Mouse (Mus musculus): ENCODE data around the gene Adamts10.

Adamts10 gene

GRCm38 (mm10) chr17:33554536-33554935 is 30.5 kb downstream of the Adamts10 start:
- DNase-seq (ENCODE audit: low read depth, low spot score), result no peak

GRCm38 (mm10) chr17:33555223-33555855 is 31.3 kb downstream of the Adamts10 start, which contains the start of gene Myo1f:
Gene Myo1f, plus strand, starts transcription at chr17:33555707.
- no peak for DNase-seq (ENCODE audit: low read depth, low spot score)

GRCm38 (mm10) chr17:33557922-33558321 is 33.9 kb downstream of the Adamts10 start:
- no peak for DNase-seq (ENCODE audit: low read depth, low spot score)

GRCm38 (mm10) chr17:33563527-33564076 is 39.6 kb downstream of the Adamts10 start:
- no peak for DNase-seq (ENCODE audit: low read depth, low spot score)

- DNase-seq (ENCODE audit: low read depth, low spot score), result no peak
These were observed 40.6 kb downstream of the Adamts10 start for GRCm38 (mm10) chr17:33564599-33564998.

GRCm38 (mm10) chr17:33566182-33566581 is 42.2 kb downstream of the Adamts10 start:
- no peak for DNase-seq (ENCODE audit: low read depth, low spot score)

GRCm38 (mm10) chr17:33584061-33584460 is 60.1 kb downstream of the Adamts10 start:
- DNase-seq (ENCODE audit: low read depth, low spot score), result no peak

GRCm38 (mm10) chr17:33586011-33586410 is 62.0 kb downstream of the Adamts10 start:
- DNase-seq (ENCODE audit: low read depth, low spot score), result no peak

- no peak for DNase-seq (ENCODE audit: low read depth, low spot score)
These were observed 73.3 kb downstream of the Adamts10 start for GRCm38 (mm10) chr17:33597271-33597670.

- DNase-seq (ENCODE audit: low read depth, low spot score), result no peak
These were observed 74.5 kb downstream of the Adamts10 start for GRCm38 (mm10) chr17:33598506-33598905.

GRCm38 (mm10) chr17:33599836-33600475 is 76.0 kb downstream of the Adamts10 start:
- no peak for DNase-seq (ENCODE audit: low read depth, low spot score)

- no peak for DNase-seq (ENCODE audit: low read depth, low spot score)
These were observed 76.8 kb downstream of the Adamts10 start for GRCm38 (mm10) chr17:33600831-33601230.

- DNase-seq (ENCODE audit: low read depth, low spot score), result no peak
These were observed 77.9 kb downstream of the Adamts10 start for GRCm38 (mm10) chr17:33601947-33602346.

Data from forelimb bud, embryonic 11.5 days (tissue).